Mouse (Mus musculus) heart, adult 2 months (tissue): Measurements from ENCODE around the gene Crk.

ENCODE experiments used
- CTCF ChIP-seq: fragments of 200-600 bp; IDR thresholded peaks from 2 replicates; pipeline ENCODE4 v1.8.1; 2022; ENCODE audit warnings: antibody characterized with exemption, mild to moderate bottlenecking, moderate library complexity
- EP300 ChIP-seq: fragments of 200-500 bp; IDR thresholded peaks from 2 replicates; pipeline ENCODE4 v1.6.1; 2011; ENCODE audit warnings: low read depth, low read length, control low read depth; ENCODE audit not compliant: insufficient read depth

- TF ChIP-seq CTCF (0 out of 2 replicates have a peak, but pooled peaks have one; percentile 15), EP300 (peak; percentile 95)
Measured at GRCm38 (mm10) chr11:75649155-75649561, 29.9 kb upstream of the Crk start.
